Mouse (Mus musculus): ENCODE results near the gene Olfr10. TPM values are rescaled to one million over a fixed set of nuclear protein-coding genes. Genes with fewer than 3 reads are reported as not detected.

Gene Olfr10
- polyA plus RNA-seq, 1 experiment, result not detected

- DNase-seq (ENCODE audit: low read depth), result no peak
Observed at GRCm38 (mm10) chr11:49326726-49327125, 22.2 kb downstream of the Olfr10 start.

DNA sequence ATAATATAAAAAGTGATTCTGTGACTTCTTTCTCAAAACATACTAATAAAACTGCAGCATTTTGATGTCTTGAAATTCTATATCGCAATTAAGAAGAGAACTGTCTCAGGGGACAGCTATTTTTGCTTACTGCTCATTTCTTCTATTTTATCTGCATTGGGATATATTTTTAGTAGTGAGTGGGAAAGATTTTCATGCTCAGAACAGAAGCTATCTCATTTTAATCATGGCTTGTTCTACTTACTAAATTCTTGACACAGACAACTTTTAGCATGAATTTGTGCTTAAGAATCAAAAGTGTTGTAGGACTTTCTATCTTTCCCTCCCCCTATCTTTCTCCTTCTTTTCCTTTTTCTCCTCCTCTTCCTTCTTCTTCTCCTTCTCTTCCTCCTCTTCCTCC, 25.1 kb downstream of the Olfr10 start:
- DNase-seq (ENCODE audit: low read depth), result no peak

- DNase-seq (ENCODE audit: low read depth), result no peak
Observed at GRCm38 (mm10) chr11:49334888-49335287, 30.3 kb downstream of the Olfr10 start, which contains the start of gene Olfr1390. Gene Olfr1390, plus strand, starts transcription at chr11:49335188.

GRCm38 (mm10) chr11:49337150-49337832, 32.8 kb downstream of the Olfr10 start:
- no peak for DNase-seq (ENCODE audit: low read depth)

Other genes starting within 250 kb of the Olfr10 start
- gene Tgtp2, start 240.5 kb upstream of the Olfr10 start, polyA plus RNA-seq (2012; rRNA removed), result 3.8 and 6.6 TPM in 2 replicates
- 3.7 and 4.8 TPM in 2 replicates for gene Ifi47, start 228.2 kb upstream of the Olfr10 start, polyA plus RNA-seq (2012; rRNA removed)
- 0.27 and 0.38 TPM in 2 replicates for gene Olfr1396, start 189.9 kb upstream of the Olfr10 start, polyA plus RNA-seq (2012; rRNA removed)
- gene Olfr1395, start 162.5 kb upstream of the Olfr10 start, polyA plus RNA-seq (2012; rRNA removed), result 0.12 TPM in 1 of 2 replicates, not detected in the other
- not detected in 2 replicates for gene Olfr1394, start 150.4 kb upstream of the Olfr10 start, polyA plus RNA-seq (2012; rRNA removed)
- 14.9 and 19.2 TPM in 2 replicates for gene Btnl9, start 117.6 kb upstream of the Olfr10 start, polyA plus RNA-seq (2012; rRNA removed)
- gene Zfp62, start 101.4 kb upstream of the Olfr10 start, polyA plus RNA-seq (2012; rRNA removed), result 3.0 and 3.4 TPM in 2 replicates
- 113 and 126 TPM in 2 replicates for gene Mgat1, start 60.5 kb upstream of the Olfr10 start, polyA plus RNA-seq (2012; rRNA removed)
- gene Olfr1393, start 26.4 kb upstream of the Olfr10 start, polyA plus RNA-seq (2012; rRNA removed), result 0.09 and 0.11 TPM in 2 replicates
- 0.04 and 0.05 TPM in 2 replicates for gene Olfr1392, start 19.5 kb upstream of the Olfr10 start, polyA plus RNA-seq (2012; rRNA removed)
- gene Olfr1391, start 18.0 kb downstream of the Olfr10 start, polyA plus RNA-seq (2012; rRNA removed), result not detected in 2 replicates
- gene Olfr1390, start 30.4 kb downstream of the Olfr10 start, polyA plus RNA-seq (2012; rRNA removed), result not detected in 2 replicates
- gene Olfr1389, start 118.3 kb downstream of the Olfr10 start, polyA plus RNA-seq (2012; rRNA removed), result not detected in 2 replicates
- 0.63 and 1.9 TPM in 2 replicates for gene Olfr1388, start 131.9 kb downstream of the Olfr10 start, polyA plus RNA-seq (2012; rRNA removed)
- not detected in 2 replicates for gene Olfr1387, start 150.6 kb downstream of the Olfr10 start, polyA plus RNA-seq (2012; rRNA removed)
- gene Olfr1386, start 160.3 kb downstream of the Olfr10 start, polyA plus RNA-seq (2012; rRNA removed), result not detected in 2 replicates
- gene Olfr1385, start 184.3 kb downstream of the Olfr10 start, polyA plus RNA-seq (2012; rRNA removed), result not detected in 2 replicates
- gene Olfr1384, start 202.0 kb downstream of the Olfr10 start, polyA plus RNA-seq (2012; rRNA removed), result not detected in 2 replicates
- not detected in 2 replicates for gene Olfr1383, start 214.9 kb downstream of the Olfr10 start, polyA plus RNA-seq (2012; rRNA removed)
- not detected in 2 replicates for gene Olfr1382, start 223.5 kb downstream of the Olfr10 start, polyA plus RNA-seq (2012; rRNA removed)
- not detected in 2 replicates for gene Olfr1381, start 238.7 kb downstream of the Olfr10 start, polyA plus RNA-seq (2012; rRNA removed)

Data from gonadal fat pad, adult 2 months (tissue).